Mouse (Mus musculus) G1E (cell line): ENCODE measurements around the gene Tmem143.
"Not testable (repeated sequence)": the region's sequence is repeated elsewhere in the genome, so short reads cannot be mapped to it uniquely, and the experiment has no call there.

Source experiments
- CTCF ChIP-seq: IDR thresholded peaks from 2 replicates; pipeline ENCODE4 v1.5.1; 2012; ENCODE audit warnings: low read depth, low read length, inconsistent platforms, mixed read lengths
- GATA1 ChIP-seq: IDR thresholded peaks from 2 replicates; pipeline ENCODE4 v1.6.1; 2012; ENCODE audit warnings: borderline replicate concordance, low read length, inconsistent platforms, mixed read lengths
- GATA2 ChIP-seq: IDR thresholded peaks from 2 replicates; pipeline ENCODE4 v1.6.1; 2012; ENCODE audit warnings: low read depth, low read length, inconsistent platforms, borderline replicate concordance
- POLR2AphosphoS5 ChIP-seq: IDR thresholded peaks from 2 replicates; pipeline ENCODE4 v1.6.1; 2012; ENCODE audit warnings: low read depth, low read length, inconsistent platforms; ENCODE audit not compliant: insufficient replicate concordance
- TAL1 ChIP-seq: conservative IDR thresholded peaks from 2 replicates; pipeline ENCODE4 v1.6.1; 2012; ENCODE audit warnings: low read depth, low read length, inconsistent platforms, mixed read lengths

GRCm38 (mm10) chr7:45943280-45943679 lies 46.5 kb downstream of the Tmem143 start:
- not testable (repeated sequence) for TF ChIP-seq CTCF, GATA1, TAL1, POLR2AphosphoS5, GATA2
